Mouse (Mus musculus) gastrocnemius, postnatal 14 days (tissue): ENCODE measurements at regions not wholly inside any gene's neighbourhood (a gene's known extent, or its start where the extent isn't known, plus 50 kb on each side); places are given as distances from the start of the nearest gene placed in this dataset.

Experiments
- DNase-seq: peaks from one replicate; pipeline ENCODE4 v3.0.0; 2021; ENCODE audit warnings: mixed read lengths
- intact Hi-C: fragments of 180-260 bp; cut with DNase I; formaldehyde crosslinking; loops from one replicate; pipeline ENCODE4 v1.15.1; 2025; ENCODE audit warnings: low total_unique reads

DNA sequence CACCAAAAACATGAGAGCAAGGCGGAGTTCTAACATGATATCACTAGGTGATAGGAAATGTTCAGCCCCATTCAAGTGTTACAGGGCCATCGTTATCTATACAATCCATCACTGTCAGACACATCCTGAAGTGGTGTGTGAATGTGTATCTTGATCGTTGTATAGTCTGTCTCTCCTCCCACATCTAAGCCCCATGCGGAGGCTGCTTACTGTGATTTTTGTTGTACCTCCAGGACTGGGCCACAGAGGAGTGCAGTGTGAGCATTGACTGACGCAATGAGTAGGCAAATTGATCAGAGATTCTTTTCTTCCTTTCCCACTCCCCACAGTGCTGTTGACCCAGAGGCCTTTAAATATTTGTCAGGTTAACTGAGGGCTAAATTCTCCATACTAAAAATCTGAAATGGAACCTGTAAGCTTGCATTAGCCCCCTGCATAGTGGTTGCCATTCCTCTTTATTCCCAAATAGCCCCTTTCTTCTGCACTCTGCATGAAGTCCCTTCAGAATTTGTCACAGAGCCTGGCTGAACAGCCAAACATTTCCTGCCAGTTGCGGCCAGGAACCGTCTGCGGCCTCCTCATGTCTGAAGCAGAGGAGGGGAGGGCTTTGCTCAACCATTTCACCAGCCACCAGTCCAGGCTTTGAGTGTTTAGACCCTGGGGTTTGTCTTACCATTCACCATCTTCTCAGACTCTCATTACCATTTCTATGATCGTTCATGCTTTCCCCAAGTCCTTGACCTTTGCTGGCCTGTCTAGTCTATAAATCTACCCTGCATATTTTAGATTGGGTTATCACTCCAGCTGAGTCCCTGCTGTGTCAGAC is 119.3 kb downstream of the Ttc8 start:
- intact Hi-C loops, result no loop called here

DNA sequence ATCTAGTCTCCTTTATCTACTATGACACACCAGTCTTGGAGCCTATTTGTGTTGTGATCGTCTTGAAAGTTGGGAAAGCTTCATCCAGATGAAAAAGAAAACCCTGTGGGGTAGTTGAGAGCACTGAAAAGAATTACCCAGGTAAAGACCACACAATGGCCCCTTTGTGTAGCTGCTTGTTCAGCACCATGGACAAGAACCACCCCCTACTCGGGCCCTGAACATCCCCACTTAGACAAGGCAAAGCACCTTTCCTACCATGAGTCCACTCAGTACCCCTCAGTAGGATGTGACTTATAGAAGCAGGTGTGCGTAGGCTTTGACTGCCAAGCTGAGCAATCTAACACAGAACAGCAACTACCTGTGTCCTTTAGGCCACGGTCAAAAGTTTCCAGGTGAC is 121.2 kb downstream of the Ttc8 start:
- DNase-seq, result no peak
- intact Hi-C loops, result no loop called here

More for the DNA sequence above, 119.3 kb downstream of the Ttc8 start:
- DNase-seq, result no peak

DNA sequence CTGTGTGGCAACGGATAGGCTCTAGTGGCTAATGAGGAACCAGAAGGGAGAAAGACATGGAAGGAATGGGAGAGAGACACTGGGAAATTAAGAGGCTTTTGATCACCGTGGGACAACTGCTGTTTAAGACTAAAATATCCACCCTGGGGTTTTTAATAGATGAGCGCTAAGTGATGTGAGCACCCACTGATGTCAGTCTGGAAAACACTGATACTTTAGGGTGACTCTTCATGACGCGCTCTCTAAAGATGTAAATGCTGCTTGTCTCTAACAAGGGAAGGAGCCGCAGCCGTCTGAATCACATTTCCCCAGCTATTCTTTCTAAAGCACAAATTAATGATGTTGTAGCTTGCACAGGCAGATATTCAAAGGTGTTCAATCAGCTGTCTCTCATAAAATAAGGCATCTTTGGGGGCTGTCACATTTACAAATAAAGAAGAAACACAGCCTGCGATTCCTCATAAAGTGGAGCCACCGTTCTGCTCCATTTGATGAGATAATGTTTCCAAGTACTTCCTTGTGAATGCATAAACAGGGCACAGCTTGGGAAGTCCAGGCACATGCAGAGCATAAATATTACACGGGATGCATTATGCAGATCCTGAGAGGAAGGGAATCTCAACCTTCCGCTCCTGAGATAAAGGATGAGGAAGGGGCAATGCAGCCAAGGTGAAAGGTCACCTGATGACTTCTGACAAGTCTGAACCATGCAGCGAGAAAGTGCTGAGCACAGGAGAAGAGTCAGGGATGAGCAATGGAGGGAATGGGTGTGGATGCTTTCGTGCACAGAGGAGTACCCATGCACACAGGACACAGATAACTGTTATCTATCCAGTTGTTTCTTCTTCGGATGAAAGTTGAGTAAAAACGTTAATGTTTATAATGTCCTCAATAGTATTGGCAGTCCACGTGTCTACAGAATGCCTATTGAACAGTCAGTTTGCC is 122.8 kb downstream of the Ttc8 start:
- intact Hi-C loops, result no loop called here

DNA sequence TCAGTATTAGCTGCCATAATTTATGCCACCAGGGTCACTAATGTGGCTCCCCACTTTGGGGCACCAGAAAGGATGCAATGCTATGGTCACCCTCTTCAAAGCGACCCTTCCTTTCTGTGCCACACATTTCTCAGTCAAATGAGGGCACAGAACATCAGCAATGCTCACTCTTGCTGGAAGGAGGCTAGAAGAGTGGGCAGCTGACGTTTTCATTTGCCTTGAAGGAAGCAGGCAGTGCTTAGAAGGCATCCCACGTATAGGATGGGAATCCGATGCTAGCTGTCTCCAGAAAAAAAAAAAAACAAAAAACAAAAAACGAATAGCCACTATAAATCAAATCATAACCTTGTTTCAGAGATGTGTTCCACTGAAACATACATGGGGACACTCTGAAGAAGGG is 124.1 kb downstream of the Ttc8 start:
- intact Hi-C loops, result no loop called here
- DNase-seq, result no peak

More for the DNA sequence above, 122.8 kb downstream of the Ttc8 start:
- DNase-seq, result no peak

DNA sequence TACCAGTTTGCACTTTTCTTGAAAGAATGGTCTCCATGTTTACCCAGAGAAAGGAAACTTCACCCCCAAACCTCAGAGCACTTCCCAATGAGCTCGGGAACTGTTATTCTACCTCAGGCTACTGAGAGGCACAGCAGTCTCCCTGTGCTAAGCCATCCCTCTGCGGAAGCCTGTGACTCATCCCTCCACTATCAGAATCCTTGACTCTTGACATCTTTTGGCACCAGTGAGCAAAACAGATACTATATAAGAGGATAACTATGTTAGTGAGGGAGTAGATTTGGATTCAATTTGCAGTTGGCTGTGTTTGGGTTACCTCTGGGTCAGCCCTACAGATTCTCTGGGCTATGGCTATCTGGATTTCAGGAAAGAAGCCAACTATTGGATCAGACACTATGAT is 130.1 kb downstream of the Ttc8 start:
- no peak for DNase-seq
- intact Hi-C loops, result no loop called here

DNA sequence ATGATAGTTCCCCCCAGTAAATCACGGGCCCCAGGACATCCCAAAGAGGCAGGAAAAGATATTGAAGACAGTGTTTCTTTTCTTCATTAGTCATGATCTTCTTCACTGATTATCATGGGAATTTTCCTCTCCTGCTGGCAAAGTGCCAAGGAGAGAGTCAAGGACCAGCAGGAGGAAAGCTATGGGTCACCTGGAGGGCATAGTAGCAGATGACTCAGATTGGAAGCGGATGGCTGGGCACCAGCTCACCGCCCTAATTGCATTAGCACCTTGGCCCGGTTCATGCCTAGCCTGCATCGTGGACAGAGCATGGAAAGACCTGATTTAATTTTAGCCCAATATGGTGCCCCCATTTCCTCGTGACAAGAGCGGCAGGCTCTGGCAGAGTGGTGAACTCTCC is 132.2 kb downstream of the Ttc8 start:
- intact Hi-C loops, result no loop called here
- DNase-seq, result no peak

DNA sequence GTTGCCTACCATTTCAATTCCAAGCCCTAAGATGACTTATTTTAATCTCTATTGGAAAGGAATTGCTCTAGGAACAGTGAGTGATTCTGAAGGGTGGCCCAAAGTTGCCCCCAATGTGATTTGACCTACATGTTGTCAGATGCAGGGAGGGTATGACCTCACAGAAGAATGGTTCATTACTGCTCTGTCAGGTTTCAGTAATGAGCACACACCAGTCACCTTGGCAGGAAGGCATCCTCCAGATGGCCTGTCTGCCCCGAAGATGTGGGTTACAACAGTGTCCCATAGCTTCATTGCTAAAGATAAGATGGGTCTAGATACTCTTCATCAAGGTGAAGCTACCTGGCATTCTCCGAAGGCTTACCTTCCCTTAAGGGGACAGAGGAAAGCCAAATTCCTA is 137.1 kb downstream of the Ttc8 start:
- intact Hi-C loops, result no loop called here
- no peak for DNase-seq

DNA sequence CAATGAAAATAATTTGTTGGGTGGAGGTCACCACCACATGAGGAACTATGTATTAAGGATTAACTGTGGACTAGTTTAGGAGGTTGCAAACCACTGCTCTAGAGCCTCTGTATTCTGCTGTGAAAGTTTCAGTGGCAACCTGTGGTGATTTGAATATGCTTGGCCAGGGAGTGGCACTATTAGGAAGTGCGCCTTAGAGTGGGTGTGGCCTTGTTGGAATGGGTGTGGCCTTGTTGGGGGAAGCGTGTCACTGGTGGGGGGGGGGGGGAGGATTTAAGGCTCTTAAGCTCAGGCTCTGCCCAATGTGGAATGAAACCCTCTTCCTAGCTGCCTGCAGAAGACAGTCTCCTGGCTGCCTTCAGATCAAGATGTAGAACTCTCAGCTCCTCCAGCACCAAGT is 138.5 kb downstream of the Ttc8 start:
- no peak for DNase-seq

DNA sequence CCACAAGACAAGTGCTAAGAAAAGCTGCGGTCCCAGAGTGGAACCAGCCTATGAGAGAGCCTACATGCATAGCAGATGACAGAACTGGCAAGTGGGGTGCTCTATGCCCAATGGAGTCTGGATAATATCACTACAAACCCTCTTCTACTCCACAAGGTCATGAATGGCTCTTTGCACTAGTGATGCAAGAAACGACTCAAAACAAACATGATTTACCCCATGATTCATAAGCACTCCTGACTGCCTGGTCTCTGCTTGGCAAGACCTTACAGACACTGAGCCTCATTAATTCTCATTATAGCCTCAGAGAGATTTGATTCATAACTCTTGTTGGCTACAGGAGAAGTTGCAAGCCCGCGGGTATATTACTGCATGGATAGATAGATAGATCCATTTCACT is 139.1 kb downstream of the Ttc8 start:
- intact Hi-C loops, result no loop called here
- DNase-seq, result no peak

More for the DNA sequence above, 138.5 kb downstream of the Ttc8 start:
- intact Hi-C loops, result no loop called here

DNA sequence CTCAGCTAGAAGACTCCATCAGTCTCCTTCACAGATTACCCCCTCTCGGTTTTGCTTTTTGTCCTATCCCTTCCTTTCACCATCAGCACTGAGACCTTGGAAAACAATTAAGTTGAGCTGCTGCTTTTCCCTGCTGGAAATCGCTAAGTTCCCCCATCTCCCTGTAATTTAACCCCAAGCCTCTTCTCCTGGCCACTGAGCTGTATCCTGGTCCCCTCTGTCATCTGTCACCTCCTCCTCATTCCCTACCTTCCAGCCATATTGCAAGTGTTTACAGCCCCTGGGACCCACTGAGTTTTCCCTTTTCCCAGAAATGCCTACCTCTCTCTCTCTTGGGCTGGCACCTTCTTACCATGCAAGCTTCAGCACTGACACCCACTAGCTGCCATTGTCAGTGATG is 140.3 kb downstream of the Ttc8 start:
- DNase-seq, result no peak
- intact Hi-C loops, result no loop called here

DNA sequence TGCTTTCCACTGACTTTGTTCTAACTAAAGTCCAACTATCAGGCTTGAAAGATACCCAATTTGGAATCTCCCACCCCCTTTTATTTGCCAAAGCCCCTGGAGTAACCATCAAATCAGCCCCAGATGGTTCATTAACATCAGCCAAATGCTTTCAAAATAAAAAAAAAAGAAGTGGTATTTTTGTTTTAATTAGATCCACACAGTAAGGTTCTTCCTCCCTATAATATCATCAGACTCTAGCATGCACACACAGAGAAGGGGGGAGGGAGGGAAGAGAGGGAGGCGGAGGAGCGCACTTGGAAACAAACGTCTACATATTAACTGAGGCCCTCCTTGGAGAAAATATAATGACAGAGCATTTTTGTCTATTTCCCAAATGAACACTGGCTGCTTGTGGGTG is 143.1 kb downstream of the Ttc8 start:
- intact Hi-C loops, result no loop called here

DNA sequence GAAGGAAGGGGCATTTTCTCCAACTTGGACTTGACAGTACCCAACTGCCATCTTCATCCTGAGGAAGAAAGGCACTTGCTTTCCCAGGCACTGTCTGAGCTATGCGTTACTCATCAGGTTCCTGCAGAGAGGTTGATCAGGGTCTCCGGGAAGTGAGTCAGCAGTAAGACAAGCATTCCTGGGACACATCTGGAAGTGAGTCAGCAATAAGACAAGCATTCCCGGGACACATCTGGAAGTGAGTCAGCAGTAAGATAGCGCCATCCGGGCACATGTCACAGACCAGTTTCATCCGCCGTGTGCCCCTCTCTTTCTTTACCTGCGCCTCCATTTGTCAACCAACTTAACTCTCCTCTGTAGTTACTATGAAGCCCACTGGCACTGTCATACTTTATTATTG is 143.5 kb downstream of the Ttc8 start:
- intact Hi-C loops, result no loop called here
- no peak for DNase-seq

More for the DNA sequence above, 143.1 kb downstream of the Ttc8 start:
- DNase-seq, result no peak

DNA sequence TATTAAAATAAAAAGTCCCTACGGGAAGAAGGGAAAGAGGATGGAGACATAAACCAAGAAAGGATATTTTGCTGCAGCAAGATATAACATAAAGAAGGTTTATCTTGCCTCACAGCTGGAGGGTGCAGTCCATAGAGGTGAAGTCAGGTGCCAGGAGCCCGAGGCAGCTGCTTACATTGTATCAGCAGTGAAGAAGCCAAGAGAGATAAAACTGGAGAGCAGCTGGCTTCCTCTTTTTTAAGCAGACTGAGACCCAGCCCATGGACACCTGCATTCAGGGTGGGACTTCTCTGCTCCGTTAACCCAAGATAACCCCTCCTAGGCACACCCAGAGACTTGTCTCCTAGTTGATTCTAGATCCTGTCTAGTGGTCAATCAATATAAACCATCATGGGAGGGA is 147.6 kb downstream of the Ttc8 start:
- intact Hi-C loops, result no loop called here
- DNase-seq, result no peak

DNA sequence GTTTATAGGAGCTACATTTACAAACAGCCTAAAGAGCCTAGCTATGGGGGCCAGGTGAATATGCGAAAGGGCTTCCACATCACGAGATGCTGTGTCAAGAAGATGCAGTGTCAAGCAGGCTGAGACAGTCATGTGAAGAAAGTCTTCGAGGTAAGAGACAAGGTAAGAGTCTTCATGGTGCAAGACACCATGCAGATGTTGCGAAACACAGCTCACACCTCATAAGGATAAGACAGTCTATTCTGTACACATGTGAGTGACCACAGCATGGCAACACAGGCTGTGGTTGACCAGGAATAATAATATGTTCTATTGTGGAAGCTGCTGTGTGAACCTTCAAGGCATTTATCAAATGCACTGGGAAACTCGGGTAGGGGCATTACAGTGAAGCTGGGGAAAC is 153.4 kb downstream of the Ttc8 start:
- intact Hi-C loops, result no loop called here
- DNase-seq, result no peak

DNA sequence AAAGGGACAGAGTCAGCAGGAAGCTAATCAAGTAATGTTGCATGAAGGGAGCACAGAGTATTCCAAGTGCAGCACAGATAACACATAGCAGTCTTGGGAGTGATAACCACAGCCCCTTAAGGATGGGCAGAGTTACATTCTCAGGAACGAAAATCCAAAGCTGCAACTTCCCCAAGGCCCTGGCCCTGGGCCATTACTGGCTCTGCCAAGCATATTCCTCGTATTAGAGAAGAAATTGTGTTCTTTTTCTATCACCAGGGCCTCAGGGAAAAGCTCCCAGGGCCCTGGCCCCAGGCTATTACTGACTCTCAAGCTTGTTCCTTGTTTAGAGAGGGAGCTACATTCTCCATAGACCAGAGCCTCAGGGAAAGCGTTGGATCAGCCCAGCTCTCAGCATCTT is 157.0 kb downstream of the Ttc8 start:
- DNase-seq, result no peak
- intact Hi-C loops, result no loop called here

DNA sequence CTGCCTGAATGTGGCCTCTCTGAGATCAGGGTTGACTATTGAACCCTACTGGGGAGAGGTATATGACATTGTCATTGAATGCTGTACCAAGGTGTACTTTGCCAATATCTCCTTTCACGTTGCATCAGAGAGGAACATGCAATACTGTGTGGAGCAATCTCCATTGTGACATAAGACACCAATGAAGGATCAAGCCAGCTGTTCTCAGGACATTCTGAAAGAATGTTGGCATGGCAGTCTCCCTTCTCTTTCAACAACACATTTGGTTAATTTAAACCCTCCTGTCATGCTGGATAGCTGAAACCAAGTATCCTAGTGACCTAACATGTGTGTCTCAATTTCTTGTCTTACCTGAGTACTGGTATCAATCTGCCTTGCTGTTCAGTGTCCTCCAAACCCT is 159.5 kb downstream of the Ttc8 start:
- DNase-seq, result no peak
- intact Hi-C loops, result no loop called here

DNA sequence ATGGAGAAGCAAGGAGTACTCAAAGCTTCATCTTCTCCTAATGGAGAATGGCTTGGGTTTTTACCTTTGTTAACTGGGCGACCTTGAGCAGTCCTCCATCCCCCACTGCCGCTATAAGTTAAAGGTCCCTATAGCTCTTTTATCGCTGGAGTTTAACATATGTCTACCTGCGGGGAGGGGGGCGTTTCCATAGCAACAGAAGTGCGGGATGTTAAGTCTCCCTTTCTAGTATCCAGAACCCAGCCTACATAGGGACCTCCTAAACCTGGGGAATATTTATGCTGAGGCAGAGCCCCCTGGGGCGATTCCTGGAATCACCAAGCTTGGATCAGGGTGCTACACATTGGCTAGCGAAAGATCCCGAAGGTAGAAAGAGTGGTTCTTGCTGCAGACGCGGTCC is 163.2 kb downstream of the Ttc8 start:
- no peak for DNase-seq
- intact Hi-C loops, result no loop called here

DNA sequence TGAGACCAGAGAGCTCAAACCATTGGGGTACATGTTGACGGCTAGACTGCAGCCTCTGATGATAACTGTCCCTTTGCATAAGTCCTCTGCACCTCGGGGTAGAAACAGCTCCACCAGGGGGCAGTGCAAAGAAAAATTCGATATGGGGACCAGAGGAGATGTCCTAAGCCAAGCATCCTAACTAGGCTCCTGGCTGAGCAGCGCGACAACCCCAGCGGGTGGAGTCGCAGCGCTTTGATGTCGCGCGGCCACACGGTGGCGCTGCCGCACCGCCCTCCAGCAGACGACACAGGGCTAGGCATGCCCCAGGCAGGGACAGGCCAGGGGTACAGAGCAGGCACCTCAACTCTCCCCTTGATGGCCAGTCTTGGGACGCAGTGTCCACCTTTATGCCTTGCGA is 163.8 kb downstream of the Ttc8 start:
- peak; percentile 86 for DNase-seq
- intact Hi-C loops, result no loop called here

DNA sequence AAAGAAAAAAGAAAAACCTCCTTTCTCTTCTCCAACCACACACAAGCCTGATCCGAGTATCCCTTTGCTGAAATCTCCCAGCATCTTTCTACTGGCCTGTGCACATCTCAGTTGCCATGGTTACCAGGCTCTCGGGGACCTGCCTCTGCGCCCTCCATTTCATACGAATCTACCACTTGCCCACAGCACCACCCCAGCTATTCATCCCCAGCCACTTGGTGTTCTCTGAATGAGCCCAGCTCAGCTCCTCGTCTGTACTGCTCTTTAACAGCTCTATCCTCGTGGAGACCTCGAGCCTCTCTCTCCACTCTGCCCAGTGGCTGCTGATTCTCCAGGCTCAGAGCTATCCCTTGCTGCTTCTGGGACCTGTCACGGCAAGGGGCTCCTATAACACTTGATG is 166.9 kb downstream of the Ttc8 start:
- DNase-seq, result no peak
- intact Hi-C loops, result loop anchor here (5.0 kb wide), 2 partner anchors 750 to 1020 kb away; no protein-coding TSS in a partner anchor

DNA sequence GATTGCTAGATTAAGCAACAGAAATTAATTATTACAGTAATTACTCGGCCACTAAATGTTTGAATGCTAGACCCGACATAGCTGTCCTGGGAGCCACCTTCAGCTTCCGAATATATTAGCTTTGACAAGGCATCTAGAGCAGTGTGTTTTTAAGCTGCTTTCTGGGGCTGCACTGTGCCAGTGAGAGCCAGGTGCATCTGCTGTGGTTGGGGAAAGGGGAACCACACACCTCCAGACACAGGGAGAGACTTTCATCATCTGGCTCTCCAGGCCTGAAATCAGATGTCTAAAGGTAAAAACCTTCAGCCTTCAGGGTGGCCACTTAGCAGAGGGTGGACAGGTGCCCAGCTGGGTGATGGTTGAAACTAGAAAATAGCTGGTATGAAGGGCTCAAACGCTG is 171.4 kb downstream of the Ttc8 start:
- intact Hi-C loops, result loop anchor here (10.0 kb wide), 2 partner anchors 63 to 303 kb away; no protein-coding TSS in a partner anchor
- no peak for DNase-seq

DNA sequence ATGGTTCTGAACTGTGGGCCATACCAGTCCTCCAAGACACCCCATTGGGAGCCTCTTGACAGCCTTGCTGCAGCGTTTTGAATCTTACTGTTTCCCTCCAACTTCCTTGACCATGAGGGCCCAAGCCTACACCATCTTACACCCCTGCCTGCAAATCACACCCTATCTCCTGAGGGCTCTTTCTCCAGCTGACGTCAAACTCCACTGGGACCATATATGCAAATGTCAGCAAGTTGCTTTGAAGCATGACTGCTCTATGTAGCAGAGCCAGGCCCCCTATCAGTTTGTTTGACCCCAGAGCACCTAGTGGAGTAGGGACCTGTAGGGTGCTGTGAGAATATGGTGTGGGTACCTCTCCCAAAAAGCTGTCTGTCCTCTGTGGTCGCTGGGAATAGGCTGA is 172.8 kb downstream of the Ttc8 start:
- no peak for DNase-seq
- intact Hi-C loops, result loop anchor here (10.0 kb wide), 2 partner anchors 62 to 302 kb away; no protein-coding TSS in a partner anchor
